Mouse (Mus musculus): ENCODE measurements at regions not wholly inside any gene's neighbourhood (a gene's known extent, or its start where the extent isn't known, plus 50 kb on each side); places are given as distances from the start of the nearest gene placed in this dataset.

DNA sequence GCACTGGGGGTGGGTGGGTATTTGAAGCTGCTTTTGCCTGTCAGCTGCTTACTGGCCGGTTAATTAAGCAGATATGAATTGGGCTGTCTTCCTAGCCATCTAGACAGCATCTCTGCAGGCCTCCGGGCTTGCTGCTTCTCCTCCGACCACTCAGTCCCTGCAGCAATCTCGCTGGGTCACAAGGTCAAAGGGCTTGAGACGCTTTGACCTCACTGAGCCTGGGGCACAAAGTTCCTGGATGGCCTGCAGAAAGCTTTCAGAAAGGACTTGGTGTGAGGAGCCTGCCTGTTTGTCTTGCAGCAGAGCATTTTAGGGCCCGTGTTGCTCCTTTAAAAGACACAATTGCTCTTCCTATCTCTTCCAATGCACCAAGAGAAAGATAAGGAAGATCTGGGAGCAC, 83.7 kb upstream of the Ppp2r5a start:
- peak; percentile 28 for ATAC-seq

DNA sequence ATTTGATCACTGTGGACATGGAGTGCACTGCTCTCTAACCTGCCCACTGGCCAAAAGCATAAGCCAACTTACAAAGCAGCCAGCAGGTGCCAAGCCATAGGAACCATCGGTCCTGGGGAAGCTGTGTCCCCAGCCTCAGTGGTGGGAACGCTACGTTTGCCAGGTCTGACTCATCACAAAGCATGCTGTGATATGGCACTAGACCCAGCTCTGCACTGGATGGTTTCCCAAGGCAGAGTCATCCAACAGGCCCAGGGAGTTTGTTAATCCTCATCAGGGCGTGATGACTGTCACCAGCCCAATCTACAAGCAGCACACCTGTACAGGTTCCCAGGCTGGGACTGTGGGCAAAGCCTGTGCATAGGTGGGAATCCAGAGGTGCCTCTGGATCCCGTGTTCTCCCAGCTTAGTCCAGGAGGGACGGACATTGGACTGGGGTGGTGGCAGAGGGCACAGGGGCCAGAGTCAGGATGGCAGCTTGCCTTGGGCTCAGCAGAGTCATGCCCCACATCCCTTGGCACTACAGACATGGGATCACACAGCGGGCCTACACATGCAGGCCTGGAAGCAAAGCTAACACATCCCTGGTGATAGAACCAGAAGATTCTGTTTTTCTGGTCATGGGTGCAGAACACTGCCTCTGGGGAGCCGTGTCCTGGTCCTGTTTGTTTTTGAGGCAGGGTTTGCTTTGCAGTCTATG, 81.8 kb upstream of the Ppp2r5a start:
- ATAC-seq = no peak

DNA sequence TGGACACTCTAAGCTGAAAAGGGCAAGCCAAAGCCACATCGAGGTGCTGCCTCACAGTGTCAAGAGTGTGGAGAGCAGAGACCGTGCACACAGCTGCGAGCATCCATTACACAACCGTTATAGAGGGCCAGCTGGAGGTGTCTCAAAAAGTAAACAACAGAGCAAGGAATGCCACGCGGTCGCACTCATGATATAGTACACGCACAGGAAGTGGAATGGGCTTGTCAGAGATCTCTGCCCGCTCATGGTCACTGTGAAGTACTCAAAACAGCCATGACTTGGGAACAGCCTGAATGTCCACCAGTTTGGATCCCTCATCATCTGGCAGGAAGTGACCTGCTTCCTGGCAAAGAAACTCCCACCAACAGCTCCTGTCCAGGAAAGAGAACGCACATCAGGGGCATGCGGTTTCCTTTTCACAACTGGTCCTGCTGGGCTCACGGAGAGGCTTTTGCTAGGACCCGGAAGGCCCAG, 76.9 kb upstream of the Ppp2r5a start:
- no peak for ATAC-seq

DNA sequence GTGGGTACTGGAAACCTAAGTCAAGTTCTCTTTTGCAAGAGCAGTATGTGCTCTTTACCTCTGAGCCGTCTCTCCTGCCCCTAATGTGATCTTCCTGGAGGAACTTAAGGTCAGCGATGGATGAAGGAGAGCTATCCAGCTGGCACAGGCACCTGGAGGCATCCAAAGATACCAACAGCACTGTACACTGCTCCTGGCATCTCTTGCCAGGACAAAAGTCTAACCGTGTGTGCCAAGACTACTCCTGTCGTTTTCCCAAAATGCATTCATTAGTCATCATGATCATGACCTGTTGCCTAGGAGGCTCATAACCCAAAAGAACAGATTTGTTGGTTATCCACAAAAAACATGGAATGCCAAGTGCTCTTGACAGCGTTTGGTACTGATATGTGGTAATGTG, 69.5 kb upstream of the Ppp2r5a start:
- no peak for ATAC-seq

DNA sequence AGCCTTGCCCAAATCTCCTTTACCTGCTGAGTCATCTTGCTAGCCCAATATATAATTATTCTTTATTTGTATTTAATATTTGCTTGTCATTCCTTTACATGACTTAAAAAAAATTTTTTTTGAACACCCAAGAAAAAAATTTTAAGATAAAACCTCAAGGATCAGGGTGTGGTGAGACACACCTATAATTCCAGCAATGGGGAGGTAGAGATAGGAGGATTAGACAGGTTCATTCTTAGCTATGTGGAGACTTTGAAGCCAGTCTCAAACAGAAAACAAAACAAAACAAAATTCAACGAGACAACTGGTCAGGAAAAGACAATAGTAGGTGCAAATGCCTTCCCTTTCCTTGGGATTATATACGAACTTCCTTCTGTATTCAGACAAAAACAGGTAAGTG, 68.4 kb upstream of the Ppp2r5a start:
- no peak for ATAC-seq

DNA sequence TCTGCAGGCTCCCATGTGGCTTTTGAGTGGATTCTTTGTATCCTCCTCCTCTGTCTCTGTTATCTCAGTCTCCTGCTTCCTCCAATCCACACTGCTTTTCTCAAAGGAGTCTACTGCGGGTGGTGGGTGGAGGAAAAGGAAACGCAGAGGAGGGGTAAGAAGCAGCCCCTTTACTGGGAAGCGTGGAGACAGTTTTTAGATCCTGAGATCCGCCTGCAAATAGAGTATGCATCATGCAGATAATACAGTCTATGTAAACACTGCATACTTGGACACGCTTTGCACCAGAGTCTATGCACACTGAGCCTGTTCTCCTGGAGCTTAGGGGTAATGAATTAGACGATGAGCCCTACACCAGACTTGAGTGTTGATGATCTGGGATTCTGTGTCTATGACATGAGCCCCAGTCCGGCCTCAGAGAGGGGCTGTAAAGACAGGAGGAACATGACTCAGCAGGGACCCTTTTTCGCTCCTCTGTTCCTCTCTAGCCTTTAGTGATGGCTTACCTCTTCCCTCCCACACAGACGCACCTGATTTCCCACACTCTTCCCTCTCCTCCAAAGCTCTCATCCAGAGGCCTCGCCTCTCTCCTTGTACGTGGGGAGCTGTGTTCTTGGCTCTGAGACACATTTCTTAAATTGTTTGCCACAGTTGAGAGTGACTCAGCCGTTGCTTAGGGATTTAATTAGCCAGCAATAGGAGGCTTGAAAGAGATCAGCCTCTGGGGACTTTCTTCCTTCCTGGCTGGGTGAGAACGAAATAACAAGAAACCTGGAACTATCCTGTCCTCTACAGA, 67.3 kb upstream of the Ppp2r5a start:
- no peak for ATAC-seq

DNA sequence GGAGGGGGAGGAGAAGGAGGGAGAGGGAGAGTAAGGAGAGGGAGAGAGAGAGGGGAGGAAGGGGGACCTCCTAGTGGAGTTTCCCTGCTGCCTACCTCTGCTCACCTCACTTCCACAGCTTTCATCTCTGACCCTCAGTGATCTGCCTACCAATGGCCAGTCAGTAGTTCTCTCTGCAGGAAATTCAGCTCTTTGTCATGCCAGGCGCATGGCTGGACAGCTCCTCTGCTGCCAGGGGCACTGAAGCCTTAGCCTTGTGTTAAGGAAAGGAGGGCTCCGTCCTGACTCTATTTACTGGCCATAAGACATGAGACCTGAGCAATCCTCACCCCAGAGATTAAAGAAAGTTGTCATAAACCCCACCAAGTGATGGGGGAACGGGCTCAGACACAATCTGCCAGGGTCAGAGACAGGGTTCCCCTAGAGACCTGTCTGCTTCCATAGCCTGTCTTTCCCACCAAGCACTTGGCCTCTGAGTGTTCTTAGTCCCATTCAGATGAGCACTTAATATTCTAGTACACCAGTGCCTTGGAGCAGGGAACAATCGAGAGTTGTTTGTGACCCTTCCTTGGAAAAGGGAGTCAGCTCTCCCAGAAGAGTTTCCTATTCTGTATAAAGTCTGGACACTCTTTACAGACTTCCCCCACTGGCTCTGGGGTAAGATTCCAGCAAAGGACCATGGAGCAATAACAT, 65.9 kb upstream of the Ppp2r5a start:
- ATAC-seq = no peak

DNA sequence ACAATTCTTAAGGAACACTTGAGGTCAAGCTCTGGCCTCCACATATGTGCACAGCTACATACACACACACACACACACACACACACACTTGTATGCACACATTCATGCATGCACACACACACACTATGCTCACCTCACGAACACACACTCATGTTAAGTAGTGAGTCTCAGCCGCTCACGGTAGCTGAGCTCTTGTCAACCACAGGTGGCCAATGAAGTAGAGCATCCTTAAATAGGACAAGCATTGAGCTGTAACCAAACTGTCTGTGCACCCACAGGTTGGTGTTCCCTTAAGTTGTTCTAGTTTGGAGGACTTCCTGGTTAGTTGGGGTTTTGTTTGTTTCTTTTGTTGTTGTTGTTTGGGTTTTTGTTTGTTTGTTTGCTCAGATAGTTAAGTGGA, 63.2 kb upstream of the Ppp2r5a start:
- no peak for ATAC-seq

DNA sequence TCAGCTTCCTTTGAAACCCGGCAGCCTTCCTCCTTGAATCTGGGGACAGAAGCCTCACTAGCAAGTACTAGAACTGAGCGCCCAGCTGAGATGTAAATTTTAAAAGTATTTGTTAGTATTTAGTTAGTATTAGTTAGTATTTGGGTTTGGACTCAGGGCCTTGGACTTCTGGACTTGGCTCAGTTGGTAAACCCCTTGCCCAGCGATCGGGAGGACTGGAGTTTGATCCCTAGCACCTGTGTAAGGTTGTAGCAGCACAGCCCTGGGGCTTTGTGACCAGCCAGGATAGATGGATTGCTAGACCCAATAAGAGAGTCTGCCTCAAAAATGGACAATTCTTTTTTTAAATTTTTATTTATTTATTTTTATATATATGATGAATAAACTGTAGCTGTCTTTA, 62.7 kb upstream of the Ppp2r5a start:
- ATAC-seq = no peak

DNA sequence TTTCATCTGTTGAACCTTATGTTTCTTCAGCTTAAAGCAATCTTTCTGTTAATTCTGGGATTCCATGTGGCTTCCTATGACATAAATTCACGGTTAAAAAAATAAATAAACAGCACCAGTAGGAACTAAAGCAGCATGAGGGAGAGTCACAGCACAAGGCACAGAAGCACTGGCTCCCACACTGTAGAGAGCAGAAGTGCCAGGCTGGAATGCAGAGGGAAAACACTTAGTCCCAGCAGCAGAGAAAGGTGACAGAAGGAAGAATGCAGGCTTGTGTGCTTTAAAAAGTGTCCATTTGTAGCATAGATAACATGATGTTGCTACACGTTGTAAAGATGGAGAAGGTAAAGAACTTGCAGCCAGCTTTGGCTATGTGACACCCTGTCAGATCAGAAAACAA, 62.1 kb upstream of the Ppp2r5a start:
- no peak for ATAC-seq

DNA sequence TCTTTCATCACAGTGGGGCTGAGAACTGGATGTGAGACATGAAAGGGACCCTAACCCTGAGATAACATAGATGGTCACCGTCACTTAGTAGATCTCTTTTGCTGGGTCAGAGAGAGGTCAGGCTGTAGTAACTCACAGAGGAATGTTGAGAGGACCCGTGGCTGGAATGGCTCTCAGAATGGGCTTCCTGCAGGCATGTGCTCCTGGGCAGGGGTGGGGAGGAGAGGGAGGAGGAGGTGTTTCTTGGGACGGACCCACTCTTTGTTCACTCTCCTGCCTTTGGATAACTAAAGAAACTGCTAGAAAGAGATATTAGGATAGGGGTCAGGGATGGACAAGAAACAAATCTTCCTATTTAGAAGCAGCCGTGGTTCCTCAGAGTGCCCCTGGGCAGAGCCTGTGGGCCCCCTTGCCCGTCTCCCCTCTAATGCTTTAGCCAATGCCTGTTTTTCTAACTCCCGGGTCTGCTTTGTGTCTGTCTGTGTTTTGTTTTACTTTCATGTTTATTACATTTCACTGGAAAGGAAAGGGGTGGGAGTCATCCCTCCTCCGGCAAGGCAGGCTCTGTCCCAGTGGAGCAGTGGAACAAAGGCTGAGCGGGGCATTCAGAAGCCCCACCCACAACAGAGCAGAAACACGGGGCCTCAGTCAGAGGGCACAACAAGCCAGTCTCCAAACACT, 58.9 kb upstream of the Ppp2r5a start:
- no peak for ATAC-seq

DNA sequence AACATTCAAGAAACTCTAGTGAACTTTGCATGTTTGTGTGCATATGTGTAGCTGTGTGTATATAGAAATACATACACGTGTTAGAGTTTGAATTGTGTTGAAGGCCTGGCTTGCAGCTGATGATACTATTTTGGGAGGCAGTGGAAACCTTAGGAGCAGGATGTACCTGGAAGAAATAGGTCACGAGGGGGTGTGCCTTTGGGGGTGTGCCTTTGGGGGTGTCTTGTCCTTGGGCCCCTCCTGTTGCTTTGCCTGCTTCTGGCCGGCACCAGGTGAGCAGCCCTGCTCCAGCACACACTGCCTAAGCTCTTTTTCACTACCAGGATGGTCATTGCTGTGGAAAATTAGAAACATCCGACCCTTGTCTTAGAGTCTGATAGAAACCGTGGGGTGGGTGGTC, 56.0 kb upstream of the Ppp2r5a start:
- no peak for ATAC-seq

DNA sequence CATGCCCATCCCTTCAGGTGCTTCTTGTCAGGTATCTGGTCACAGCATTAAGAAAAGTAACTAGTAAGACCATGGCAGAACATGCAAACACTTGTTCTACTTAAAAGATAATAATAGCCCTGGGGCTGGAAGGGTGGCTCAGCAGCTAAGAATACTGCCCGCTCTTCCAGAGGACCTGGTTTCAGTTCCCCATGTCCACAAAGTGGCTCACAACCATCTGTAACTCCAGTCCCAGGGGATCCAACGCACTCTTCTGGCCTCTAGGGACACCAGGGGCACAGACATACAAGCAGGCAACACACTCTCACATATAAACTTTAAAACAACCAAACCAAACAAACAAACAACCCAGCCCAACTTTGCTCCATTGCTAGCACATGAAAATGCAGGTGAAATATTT, 55.2 kb upstream of the Ppp2r5a start:
- no peak for ATAC-seq

DNA sequence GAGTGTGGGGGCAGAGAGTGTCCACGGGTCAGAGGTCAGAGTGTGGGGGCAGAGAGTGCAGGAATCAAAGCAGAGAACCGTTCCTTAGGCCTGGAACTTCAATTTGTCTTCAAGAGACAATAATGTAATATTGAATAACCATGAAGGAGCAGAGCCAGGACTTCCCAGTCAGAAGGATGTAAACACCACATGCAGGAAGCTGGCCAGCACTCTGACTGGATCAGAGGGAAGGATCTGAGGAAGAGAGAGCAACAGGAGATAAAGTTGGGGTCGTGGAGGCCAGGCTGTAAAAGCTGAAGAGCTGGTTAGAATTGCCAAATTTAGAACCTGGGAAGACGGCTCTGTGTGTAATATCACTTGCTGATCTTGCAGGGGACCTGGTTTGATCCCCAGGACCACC, 54.0 kb upstream of the Ppp2r5a start:
- no peak for ATAC-seq

DNA sequence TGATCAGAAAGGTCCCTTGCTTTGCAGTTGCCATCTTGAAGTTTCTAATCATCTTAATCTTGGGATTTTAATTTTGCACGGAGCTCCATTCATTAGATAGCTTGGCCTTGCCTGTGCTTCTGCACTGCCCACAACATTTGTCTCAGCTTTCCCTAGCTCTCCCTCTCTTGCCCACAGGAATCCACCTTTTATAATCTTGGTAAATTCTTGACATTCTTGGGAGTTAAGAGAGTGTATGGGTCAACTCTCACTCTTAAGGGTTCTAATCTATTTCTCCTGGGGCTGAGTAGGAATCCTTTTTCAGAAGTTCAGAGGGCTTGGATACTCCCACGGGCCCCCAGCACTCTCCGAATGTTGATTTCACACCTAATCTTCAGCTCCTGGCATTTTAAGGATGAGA, 51.5 kb upstream of the Ppp2r5a start:
- ATAC-seq = no peak

DNA sequence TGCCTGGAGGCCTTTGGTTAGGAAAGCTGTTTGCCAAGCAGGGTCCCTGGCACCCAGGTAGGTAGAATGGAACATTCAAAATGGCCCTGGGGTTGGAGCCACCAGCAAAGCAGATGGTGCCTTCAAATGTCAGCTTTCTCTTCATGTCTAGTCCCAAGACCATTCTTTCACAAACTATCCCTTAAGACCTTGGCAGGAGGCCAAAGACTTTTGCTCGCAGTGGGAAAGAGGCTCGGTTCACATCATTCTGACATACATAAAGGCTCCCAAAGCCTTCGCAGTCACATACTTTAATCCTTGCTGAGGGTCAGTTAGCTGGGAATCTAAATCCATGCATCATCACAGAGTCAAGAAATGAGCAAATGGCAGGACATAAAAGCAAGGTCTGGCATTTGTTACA, 50.5 kb upstream of the Ppp2r5a start:
- no peak for ATAC-seq
